Mouse (Mus musculus) thymus, postnatal 10 days (tissue): ENCODE results near the gene Gm13288.
"Not testable (repeated sequence)": the region's sequence is repeated elsewhere in the genome, so short reads cannot be mapped to it uniquely, and the experiment has no call there.

ENCODE experiments used
- DNase-seq, 2 experiments: peaks; one replicate each; pipeline ENCODE4 v3.0.0; 2021; ENCODE audit warnings: low spot score in 2 of 2

The Gm13288 gene

GRCm38 (mm10) chr4:88799365-88799764 is 6.0 kb upstream of the Gm13288 start, which contains the start of gene Gm13285:
Gm13285 (plus strand) TSS chr4:88799665.
- DNase-seq, result not testable (repeated sequence)

DNA sequence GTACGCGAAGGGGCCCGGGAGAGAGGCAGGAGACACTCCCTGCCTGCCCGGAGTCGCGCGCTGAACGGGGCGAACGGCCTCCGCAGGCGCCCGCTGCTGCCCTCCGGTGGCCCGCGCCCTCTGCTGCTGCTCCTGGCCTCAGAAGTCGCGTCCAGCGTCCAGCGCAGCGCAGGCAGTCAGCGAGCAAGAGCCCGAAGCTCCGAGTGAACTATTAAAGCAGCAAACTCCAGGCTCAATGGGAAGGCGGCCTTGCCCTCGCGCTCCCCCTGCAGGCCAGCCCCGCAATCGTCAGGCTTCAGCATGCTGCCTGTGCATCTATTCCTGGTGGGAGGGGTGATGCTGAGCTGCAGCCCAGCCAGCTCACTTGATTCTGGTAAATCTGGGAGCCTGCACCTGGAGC is 2.4 kb upstream of the Gm13288 start, which contains the start of gene Gm13287:
Gm13287 (plus strand) TSS at position 301 of the 400 bp plus-strand sequence.
- not testable (repeated sequence) for DNase-seq

GRCm38 (mm10) chr4:88805761-88806160 is 430 bp downstream of the Gm13288 start:
- DNase-seq, result not testable (repeated sequence)

GRCm38 (mm10) chr4:88815928-88816327 is 10.6 kb downstream of the Gm13288 start, which contains the start of gene Ifna7:
Ifna7 (plus strand) TSS chr4:88816228.
- DNase-seq, result no peak

- no peak for DNase-seq
Observed at GRCm38 (mm10) chr4:88819659-88820058, 14.3 kb downstream of the Gm13288 start, which contains the start of gene Ifna11. Ifna11 (plus strand) TSS chr4:88819959.

DNA sequence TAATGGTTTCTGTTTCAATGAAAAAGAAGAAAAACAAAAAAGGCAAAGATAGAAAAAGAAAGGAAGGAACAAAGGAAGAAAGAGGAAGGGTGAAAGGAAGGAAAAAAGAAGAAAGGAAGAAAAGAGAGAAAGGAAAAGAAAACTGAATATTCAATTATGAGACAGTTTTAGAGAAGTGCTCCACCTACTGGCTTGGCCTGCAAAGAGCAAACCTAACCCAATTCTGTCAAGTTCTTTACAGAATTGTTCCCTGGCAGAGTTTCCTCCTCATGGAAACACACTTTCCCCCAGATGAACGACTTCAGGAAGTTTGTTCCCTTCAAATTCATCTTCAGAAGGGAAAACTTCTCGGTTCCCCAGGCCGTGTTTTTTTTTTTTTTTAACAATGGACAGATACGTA is 17.7 kb downstream of the Gm13288 start:
- DNase-seq, result peak in 1 of 2 experiments; percentile 22

DNA sequence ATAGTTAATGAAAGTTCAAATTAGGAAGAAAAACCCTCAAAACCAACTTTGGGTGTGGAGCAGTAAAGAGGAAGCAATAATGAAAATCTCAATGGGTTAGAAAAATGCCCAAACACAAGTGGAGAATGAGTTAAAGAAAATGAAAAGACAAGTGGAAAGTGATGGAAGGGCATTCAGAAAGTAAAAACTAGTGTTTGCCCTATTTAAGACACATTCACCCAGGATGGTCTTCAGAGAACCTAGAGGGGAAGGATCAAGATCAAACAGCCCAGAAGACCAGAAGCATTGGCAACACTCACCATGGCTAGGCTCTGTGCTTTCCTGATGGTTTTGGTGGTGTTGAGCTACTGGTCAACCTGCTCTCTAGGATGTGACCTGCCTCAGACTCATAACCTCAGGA is 21.8 kb downstream of the Gm13288 start, which contains the start of gene Ifna6:
Ifna6 (plus strand) TSS at position 301 of the 400 bp plus-strand sequence.
- not testable (repeated sequence) for DNase-seq

DNA sequence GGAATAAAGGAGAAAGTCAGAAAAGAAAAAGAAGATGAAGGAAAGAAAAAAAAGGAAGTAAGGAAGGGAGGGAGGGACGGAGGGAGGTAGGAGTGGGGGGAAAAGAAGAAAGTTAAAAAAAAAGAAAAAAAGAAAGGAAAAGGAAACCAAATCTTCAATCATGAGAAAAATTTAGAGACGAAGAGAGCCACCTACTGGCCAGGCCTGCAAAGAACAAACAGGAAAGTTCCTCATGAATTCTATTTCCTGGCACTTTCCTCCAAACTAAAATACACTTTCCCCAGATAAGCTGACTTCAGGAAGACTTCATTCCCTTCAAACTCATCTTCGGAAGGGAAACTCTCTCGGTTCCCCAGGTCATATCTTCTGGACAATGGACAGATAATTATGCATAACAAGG is 25.2 kb downstream of the Gm13288 start:
- DNase-seq, result peak in 1 of 2 experiments; percentile 32

DNA sequence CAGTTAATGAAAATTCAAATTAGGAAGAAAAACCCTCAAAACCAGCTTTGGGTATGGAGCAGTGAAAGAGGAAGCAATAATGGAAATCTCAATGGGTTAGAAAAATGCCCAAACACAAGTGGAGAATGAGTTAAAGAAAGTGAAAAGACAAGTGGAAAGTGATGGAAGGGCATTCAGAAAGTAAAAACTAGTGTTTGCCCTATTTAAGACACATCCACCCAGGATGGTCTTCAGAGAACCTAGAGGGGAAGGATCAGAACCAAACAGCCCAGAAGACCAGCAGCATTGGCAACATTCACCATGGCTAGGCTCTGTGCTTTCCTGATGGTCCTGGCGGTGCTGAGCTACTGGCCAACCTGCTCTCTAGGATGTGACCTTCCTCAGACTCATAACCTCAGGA is 29.9 kb downstream of the Gm13288 start, which contains the start of gene Ifna5:
Ifna5 (plus strand) TSS at position 301 of the 400 bp plus-strand sequence.
- not testable (repeated sequence) for DNase-seq

DNA sequence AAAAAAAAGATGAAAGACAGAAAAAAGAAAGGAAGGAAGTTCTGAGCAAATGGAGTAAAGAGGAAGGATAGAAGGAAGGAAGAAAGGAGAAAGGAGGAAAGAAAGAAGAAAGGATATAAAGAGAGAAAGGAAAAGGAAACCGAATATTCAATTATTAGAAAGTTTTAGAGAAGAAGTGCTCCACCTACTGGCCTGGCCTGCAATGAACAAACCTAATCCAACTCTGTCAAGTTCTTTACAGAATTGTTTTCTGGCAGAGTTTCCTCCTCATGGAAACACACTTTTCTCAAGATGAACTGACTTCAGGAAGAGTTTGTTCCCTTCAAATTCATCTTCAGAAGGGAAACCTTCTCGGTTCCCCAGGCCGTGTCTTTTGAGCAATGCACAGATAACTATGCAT is 33.5 kb downstream of the Gm13288 start:
- no peak for DNase-seq

- no peak for DNase-seq
Observed at GRCm38 (mm10) chr4:88840058-88840457, 34.7 kb downstream of the Gm13288 start.

DNA sequence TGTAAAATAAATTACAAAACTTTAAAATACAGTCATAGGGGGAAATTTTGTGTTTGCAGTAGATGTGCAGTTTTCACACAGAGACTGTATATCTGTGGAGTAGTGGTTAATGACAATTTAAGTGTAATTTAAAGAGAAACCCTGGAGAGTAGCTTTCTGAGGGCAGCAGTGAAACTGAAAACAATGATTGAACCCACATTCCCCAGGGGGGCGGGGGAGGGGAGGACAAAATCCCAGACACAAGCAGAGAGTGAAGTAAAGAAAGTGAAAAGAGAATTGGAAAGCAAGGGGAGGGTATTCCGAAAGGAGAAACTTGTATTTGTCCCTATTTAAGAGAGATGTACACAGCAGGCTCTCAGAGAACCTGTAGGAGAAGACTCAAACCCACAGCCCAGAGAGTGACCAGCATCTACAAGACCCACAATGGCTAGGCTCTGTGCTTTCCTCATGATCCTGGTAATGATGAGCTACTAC is 36.1 kb downstream of the Gm13288 start, which contains the start of gene Ifna4:
Ifna4 (plus strand) TSS at position 424 of the 474 bp plus-strand sequence.
- no peak for DNase-seq

DNA sequence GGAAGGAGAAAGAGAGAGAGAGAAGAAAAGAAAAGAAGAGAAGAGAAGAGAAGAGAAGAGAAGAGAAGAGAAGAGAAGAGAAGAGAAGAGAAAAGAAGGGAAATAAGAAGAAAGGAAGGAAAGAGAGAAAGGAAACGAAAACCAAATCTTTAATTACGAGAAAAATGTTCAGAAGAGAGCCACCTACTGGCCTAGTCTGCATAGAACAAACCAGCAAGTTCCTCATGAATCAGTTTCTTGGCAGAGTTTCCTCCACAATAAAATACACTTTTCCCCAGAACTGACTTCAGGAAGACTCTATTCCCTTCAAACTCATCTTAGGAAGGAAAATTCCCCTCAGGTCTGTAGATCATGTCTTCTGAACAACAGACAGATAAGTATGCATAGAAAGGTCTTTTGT is 40.0 kb downstream of the Gm13288 start:
- DNase-seq, result no peak

DNA sequence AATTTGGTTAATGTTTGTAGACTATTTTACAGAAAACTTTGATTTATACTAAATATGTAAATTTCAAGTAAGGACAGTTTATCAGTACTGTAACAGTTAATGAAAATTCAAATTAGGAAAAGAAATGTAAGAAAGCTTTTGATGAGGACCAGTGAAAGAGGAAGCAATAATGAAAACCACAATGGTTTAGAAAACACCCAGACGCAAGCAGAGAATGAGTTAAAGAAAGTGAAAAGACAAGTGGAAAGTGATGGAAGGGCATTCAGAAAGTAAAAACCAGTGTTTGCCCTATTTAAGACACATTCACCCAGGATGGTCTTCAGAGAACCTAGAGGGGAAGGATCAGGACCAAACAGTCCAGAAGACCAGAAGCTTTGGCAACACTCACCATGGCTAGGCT is 44.4 kb downstream of the Gm13288 start, which contains the start of gene Ifna1:
Ifna1 (plus strand) TSS at position 390 of the 400 bp plus-strand sequence.
- no peak for DNase-seq

DNA sequence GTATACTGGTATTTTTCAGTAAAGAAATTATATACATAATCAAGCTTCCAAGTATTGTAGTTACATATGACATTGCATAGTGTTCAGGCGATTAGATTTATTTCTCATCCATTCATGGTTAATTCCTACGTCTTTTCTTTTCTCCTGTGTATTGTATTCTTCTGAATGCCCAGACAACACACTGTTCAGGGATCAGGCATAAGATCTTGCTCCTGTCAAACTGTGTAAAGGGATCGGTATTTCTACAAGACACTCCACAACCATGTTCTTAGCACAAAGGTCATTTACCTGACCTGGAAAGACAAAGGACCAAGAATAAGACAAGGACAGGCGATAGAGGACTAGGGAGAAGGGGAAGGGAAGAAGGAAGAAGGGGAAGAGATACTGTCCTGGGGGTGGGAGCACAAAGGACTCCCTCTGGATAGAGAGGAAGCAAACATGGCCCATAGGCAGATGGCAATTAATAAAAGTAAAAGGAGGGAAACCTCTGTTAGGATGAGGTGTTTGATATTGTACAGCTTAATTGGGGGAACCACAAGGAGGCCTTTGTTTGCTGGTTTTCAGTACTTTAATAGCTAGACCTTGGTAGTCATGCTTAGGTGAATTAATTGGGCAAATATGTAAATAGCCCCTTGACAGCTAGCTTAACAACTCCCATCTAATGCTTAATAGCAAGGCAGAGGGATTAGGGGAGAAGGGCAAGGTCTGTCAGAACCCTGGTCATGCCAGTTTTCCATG is 45.9 kb downstream of the Gm13288 start:
- DNase-seq, result no peak
